Mouse (Mus musculus) naive thymus-derived CD4-positive, alpha-beta T cell, adult 2 months (primary cell): ENCODE data around the gene Zfp346.
A peak's percentile ranks its signal among the peaks of the same experiment; 100 is the strongest.

Experiments used
- DNase-seq: peaks from one replicate; pipeline ENCODE4 v3.0.0-alpha.2; 2011; ENCODE audit warnings: low read depth

The Zfp346 gene

GRCm38 (mm10) chr13:55152621-55153415, 47.7 kb downstream of the Zfp346 start, which contains the start of gene Fgfr4:
TSS of gene Fgfr4 (plus strand) at chr13:55152640.
- no peak for DNase-seq

GRCm38 (mm10) chr13:55153951-55154350, 48.8 kb downstream of the Zfp346 start:
- DNase-seq: no peak

DNA sequence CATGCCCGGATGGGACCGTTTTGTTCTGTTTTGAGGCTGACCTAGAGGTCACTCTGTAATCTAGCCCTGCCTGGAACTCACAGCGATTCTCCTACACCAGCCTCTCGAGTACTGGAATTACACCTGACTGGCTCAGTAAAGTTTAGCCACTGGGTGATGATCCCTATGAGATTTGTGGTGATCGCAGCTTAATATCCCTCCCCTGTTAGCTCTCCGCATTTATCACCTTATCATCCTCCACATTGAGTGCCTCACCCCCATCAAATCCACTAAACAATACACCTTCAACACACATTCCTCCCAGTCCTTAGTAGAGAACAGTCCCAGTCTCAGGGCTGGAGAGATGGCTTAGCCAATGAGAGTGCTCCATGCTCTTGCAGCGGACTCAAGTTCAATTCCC, 57.3 kb downstream of the Zfp346 start:
- no peak for DNase-seq

- DNase-seq: no peak
Measured at GRCm38 (mm10) chr13:55163553-55163952, 58.4 kb downstream of the Zfp346 start.

GRCm38 (mm10) chr13:55165831-55166339, 60.8 kb downstream of the Zfp346 start:
- DNase-seq: no peak

- DNase-seq: no peak
Measured at GRCm38 (mm10) chr13:55166806-55167725, 62.0 kb downstream of the Zfp346 start.

GRCm38 (mm10) chr13:55167798-55168197, 62.7 kb downstream of the Zfp346 start:
- DNase-seq: no peak

DNA sequence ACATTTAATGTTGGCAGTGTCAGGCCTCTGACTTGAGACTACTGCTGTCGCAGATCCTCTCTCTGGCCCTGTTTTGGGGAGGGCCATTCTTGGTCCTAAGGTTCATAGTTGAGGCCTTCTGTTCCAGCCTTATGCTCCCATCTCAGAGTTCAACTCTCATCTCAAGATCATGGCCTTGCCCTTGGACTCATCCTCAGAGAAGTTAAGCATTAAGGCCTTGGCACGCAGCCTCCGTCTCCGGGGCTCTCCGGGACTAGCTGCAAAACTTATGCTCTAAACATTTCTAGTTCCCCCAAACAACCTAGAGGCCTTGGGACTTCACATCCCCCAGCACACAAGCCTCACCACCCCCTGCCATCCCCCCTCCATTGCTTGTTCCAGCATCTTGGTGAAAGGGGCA, 63.1 kb downstream of the Zfp346 start:
- no peak for DNase-seq

DNA sequence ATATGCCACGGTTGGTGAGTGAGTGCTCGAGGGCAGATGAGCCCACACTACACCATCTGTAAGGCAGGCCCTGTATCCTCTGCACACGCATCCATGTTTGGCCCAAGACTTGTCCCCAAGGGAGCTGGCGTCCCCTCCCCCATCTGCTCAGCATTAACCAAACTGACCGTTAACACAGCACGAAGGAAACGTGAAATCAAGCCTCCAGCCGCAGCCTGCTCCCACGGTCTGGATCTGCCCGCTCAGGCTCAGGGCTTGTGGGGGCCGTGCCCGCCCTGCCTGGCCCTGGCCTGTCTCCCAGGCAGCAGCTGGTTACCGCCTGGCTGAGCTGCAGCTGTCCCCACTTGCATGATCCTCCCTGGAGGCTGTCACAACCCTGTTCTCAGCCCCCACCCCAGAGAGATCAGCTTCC, 63.9 kb downstream of the Zfp346 start:
- no peak for DNase-seq

- no peak for DNase-seq
Measured at GRCm38 (mm10) chr13:55171517-55172335, 66.6 kb downstream of the Zfp346 start.

DNA sequence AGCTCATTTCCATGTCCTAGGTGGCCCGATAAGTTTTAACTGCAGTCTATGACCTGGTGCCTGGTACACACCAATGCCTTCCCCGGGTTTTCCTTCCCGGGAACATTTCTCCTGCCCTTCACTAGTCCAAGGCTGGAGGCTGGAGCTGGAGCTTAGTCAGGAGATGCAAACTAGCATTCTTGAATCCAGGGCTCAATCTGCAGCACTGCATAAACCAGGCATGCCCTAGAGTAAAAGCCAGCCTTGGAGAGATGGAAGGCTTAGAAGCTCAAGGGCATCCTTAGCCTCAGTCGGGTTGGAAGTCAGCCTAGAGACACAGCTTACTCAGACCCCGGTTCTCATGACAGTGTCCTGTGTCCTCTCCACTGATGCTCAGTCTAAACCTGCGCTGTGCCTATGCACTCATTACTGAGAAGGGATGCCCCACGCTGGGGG, 67.2 kb downstream of the Zfp346 start:
- no peak for DNase-seq

- no peak for DNase-seq
Measured at GRCm38 (mm10) chr13:55174347-55174746, 69.2 kb downstream of the Zfp346 start.

GRCm38 (mm10) chr13:55176265-55176664, 71.2 kb downstream of the Zfp346 start:
- DNase-seq: no peak

- no peak for DNase-seq
Measured at GRCm38 (mm10) chr13:55177903-55178496, 72.9 kb downstream of the Zfp346 start.

DNA sequence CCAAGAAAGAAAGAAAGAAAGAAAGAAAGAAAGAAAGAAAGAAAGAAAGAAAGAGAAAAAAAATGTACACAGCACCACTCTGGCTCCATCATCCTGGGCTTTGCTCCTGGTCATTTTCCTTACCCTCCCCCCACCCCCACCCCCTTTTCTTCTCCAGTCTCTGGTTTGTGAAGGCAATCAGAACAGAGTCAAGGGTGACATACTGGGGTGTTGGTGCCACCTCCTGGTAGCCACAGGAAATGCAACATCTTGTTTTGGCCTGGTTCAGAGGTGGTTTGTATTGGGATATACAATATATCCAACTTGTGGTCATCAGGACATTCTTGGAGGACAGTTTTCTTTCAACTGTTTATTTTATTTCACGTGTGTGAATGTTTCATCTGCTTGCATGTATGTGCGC, 73.4 kb downstream of the Zfp346 start:
- DNase-seq: peak; percentile 85

- DNase-seq: no peak
Measured at GRCm38 (mm10) chr13:55179591-55179990, 74.5 kb downstream of the Zfp346 start.

GRCm38 (mm10) chr13:55181786-55182172, 76.7 kb downstream of the Zfp346 start:
- DNase-seq: no peak

- peak; percentile 71 for DNase-seq
Measured at GRCm38 (mm10) chr13:55182173-55182894, 77.2 kb downstream of the Zfp346 start.

- DNase-seq: no peak
Measured at GRCm38 (mm10) chr13:55183382-55183781, 78.3 kb downstream of the Zfp346 start.
